Mouse (Mus musculus): ENCODE data around the gene Arhgap42. TPM values are rescaled to one million over a fixed set of nuclear protein-coding genes. Genes with fewer than 3 reads are reported as not detected.

Gene Arhgap42
- total RNA-seq, 4 experiments from 2014 or later = 3.5 to 5.4 (median 4.2) TPM

- DNase-seq (ENCODE audit: low spot score in 2 of 2) = no peak
Measured at GRCm38 (mm10) chr9:9037017-9037671, 201.8 kb downstream of the Arhgap42 start.

- DNase-seq (ENCODE audit: low spot score in 2 of 2) = no peak
Measured at GRCm38 (mm10) chr9:9027904-9028303, 211.0 kb downstream of the Arhgap42 start.

- no peak for DNase-seq (ENCODE audit: low spot score in 2 of 2)
Measured at GRCm38 (mm10) chr9:9027445-9027844, 211.5 kb downstream of the Arhgap42 start.

DNA sequence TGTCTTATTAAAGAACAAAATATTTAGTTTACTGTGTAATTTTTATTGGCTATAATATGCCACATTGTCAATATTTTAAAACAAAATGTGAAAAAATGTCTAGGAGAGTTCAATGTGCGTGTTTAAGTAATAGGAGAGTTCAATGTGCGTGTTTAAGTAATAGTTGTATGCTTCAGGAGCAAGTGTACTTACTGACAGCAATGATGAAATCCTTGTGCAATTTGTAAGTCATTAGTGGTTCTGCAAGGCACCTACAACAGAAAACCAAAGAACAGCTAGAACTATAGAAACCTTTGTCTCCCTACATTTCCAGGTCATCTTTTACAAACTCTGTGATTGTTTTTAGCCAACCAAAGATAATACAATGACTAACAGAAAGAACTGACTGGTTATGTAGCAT is 223.8 kb downstream of the Arhgap42 start:
- DNase-seq (ENCODE audit: low spot score in 2 of 2) = no peak

DNA sequence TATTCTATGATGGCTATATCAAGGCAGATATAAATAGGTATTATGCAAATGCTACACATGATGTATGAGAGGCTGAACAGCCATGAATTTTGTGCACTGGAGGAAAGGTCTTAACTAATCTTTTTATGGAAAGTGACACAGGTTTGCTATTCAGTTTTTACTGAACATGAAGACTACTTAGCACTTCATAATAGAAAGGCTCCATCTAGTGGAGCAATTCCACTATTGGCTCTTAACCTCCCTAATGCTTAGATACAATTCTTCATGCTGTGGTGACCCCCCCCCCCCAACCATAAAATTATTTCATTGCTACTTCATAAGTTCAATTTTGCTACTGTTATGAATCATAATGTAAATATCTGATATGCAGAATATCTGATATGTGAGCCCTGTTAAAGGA is 237.7 kb downstream of the Arhgap42 start:
- DNase-seq (ENCODE audit: low spot score in 2 of 2) = no peak

GRCm38 (mm10) chr9:8996494-8996893 is 242.4 kb downstream of the Arhgap42 start:
- DNase-seq (ENCODE audit: low spot score in 2 of 2) = no peak

- no peak for DNase-seq (ENCODE audit: low spot score in 2 of 2)
Measured at GRCm38 (mm10) chr9:8982315-8982714, 256.6 kb downstream of the Arhgap42 start.

GRCm38 (mm10) chr9:8977775-8978174 is 261.1 kb downstream of the Arhgap42 start:
- no peak for DNase-seq (ENCODE audit: low spot score in 2 of 2)

DNA sequence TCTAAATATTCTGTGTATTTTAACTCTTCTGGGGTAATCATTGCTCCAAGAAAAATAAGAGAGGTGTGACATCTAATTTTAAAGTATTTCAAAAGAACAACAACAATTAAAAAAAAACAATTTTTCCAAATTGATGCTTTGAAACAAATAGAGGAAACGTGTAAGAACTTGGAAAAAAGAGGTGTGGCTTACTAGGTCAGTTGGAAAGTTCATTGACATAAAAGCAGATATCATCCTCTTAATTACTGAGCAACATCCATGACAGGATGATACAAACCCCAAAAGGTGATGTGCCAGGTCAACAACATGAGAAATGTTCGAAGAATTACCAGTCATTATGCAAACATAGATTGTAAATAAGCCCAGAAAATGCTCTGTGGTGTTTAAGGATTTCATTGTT is 267.4 kb downstream of the Arhgap42 start, which contains the start of gene Gm16485:
Gene Gm16485, plus strand, starts transcription at position 301 of the 400 bp plus-strand sequence.
- DNase-seq (ENCODE audit: low spot score in 2 of 2) = no peak

DNA sequence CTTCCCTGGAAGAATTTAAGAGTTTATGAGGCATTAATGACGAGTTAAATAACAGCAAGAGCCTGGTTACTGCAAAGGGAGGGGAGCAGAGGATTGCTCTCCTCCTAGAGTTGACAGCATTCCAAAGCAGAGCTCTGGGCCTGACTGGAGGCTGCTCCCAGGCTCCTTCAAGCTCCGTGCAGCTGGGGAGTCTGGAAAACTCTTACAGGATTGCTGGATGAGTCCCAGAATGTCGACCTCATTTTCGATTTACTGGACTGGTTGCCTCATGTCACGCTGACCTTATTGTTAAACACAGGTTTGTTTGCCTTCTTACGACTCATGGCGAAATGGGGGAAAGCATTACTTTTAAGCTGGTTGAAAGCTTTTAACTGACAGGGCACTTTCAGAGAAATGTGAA is 268.7 kb downstream of the Arhgap42 start:
- peak; percentile 9 to 46 for DNase-seq (ENCODE audit: low spot score in 2 of 2)

DNA sequence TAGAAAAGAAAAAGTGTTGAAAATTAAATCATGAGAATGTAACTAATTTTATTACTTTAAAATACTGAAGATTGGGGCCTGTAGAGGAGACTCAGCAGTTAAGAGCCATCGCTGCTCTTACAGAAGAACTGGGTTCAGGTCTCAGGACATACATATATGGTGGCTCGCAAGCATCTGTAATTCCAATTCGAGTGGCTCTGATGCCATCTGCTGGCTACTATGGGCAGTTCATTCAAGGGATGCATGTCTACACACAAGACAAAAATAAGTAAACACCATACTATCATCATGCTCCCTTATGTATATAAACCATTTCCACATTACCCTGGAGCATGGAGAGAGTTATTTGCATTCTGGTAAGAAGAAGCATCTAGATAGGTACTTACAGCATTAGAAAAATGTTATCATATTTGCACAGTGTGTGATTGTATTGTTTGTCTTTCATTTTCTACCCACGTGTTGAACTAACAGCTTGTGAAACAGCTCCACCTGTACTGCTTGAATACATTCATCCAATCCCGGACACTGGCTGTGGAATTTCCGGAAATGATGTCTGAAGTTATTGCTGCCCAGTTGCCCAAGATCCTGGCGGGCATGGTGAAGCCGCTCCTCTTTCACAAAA is 274.3 kb downstream of the Arhgap42 start:
- no peak for DNase-seq (ENCODE audit: low spot score in 2 of 2)

- no peak for DNase-seq (ENCODE audit: low spot score in 2 of 2)
Measured at GRCm38 (mm10) chr9:8953306-8953705, 285.6 kb downstream of the Arhgap42 start.

Data from gastrocnemius, adult 8-10 months (tissue).